Mouse (Mus musculus) heart, embryonic 11.5 days (tissue): Measurements from ENCODE around the gene Rasef. TPM values are rescaled to one million over a fixed set of nuclear protein-coding genes. Genes with fewer than 3 reads are reported as not detected.

Source experiments
- ATAC-seq: fragments of 200-750 bp; cut with Nextera tagmentation; replicated peaks from 2 replicates; pipeline ENCODE4 v1.8.0; 2017; ENCODE audit warnings: moderate library complexity; ENCODE audit not compliant: insufficient number of reproducible peaks, low FRiP score, low TSS enrichment
- H3K27ac ChIP-seq: fragments of 300-500 bp; sonication (generic); 2 replicates; pipeline ENCODE4 v1.5.1; 2014; ENCODE audit warnings: mild to moderate bottlenecking, low read depth, low read length
- H3K27me3 ChIP-seq: fragments of 300-500 bp; sonication (generic); 2 replicates; pipeline ENCODE4 v1.6.1; 2014; ENCODE audit warnings: mild to moderate bottlenecking, low read length, mixed read lengths; ENCODE audit not compliant: control insufficient read depth, insufficient read depth
- H3K36me3 ChIP-seq: fragments of 300-500 bp; sonication (generic); 2 replicates; pipeline ENCODE4 v1.6.1; 2014; ENCODE audit warnings: mild to moderate bottlenecking, low read length, moderate library complexity, mixed read lengths; ENCODE audit not compliant: control insufficient read depth, insufficient read depth
- H3K4me1 ChIP-seq: fragments of 300-500 bp; sonication (generic); 2 replicates; pipeline ENCODE4 v1.6.1; 2014; ENCODE audit warnings: low read length; ENCODE audit not compliant: control insufficient read depth, insufficient read depth
- H3K4me2 ChIP-seq: fragments of 300-500 bp; sonication (generic); 2 replicates; pipeline ENCODE4 v1.6.1; 2014; ENCODE audit warnings: mild to moderate bottlenecking, moderate library complexity
- H3K4me3 ChIP-seq: fragments of 300-500 bp; sonication (generic); 2 replicates; pipeline ENCODE4 v1.5.1; 2014; ENCODE audit warnings: low read depth, low read length
- H3K9ac ChIP-seq: fragments of 300-500 bp; sonication (generic); 2 replicates; pipeline ENCODE4 v1.6.1; 2014; ENCODE audit warnings: mild to moderate bottlenecking, low read depth, low read length, moderate library complexity
- H3K9me3 ChIP-seq: fragments of 300-500 bp; sonication (generic); replicated peaks from 2 replicates; pipeline ENCODE4 v1.6.1; 2016; ENCODE audit warnings: low read length; ENCODE audit not compliant: control insufficient read depth
- WGBS: fragments of 180-500 bp; shearing (Covaris S2); extraction: QIAGEN DNeasy Blood & Tissue Kit; methylation state at CpG from one replicate; pipeline ENCODE4 v1.1.7; 2014; ENCODE audit not compliant: insufficient replicate concordance; 5-methylcytosine and 5-hydroxymethylcytosine counted together
- polyA plus RNA-seq: library from polyadenylated mRNA; unstranded; fragments of >200 nt; fragmentation: Nextera tagmentation; extraction: Ambion mirVana; gene quantifications from 2 replicates; pipeline ENCODE4 v1.2.1, GENCODE M21; 2014

The Rasef gene
- 1.2 and 1.7 TPM in 2 replicates for polyA plus RNA-seq

DNA sequence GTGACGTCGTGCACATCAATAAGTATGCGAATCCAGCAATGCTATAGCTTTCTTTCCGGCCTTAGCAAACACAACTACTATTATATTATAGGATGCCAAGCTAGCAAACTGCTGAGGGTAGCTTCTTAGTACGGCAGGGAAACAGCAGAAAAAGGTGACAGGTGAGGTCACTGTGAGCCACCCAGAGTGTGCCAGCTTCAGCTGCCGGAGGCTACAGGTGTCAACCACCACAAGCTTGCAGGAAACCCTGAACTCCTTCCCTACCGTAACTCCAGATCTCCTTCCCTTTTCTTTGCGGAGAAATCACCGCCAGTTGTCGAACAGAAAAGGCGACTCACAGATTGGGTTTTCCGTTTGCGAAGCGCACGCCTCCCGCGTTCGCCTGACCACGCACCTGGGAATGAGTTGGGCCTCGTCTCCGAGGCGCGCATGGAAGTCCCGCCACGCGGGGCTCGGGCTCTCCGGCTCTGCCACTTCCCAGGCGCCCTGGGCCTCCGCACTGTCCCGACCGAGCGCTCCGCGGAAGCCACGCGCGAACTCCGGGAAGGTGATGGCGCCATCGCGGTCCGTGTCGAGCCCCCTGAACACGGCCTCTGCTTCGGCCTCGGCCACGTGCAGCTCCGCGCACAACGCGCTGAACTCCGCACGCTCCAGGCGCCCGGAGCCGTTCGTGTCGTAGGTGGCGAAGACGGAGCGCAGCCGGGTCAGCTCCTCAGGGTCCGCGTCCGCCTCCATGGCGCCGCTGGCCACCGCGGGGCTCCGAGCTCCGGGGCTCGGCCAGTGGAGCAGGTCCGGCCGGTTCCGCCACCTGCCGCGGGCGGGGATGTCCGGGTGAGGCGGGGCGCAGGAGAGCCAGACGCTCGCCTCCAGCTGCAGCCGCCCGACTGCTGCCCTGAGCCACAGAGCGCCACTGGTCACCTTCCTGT lies at the start of gene Rasef:
Gene Rasef, minus strand, starts transcription at position 735 of the 926 bp plus-strand sequence.
- Histone ChIP-seq H3K27me3 (peaks cover 11% of the 10 kb centered on the region), H3K4me1 (no peaks in the 10 kb centered on the region; the same call in 1 of the 2 replicates), H3K27ac (no peak within 1 kb of the TSS), H3K4me3 (peak within 1 kb of the TSS; percentile 56), H3K9me3 (no peaks in the 10 kb centered on the region), H3K9ac (peak within 1 kb of the TSS; percentile 67; the same call in 1 of the 2 replicates), H3K36me3 (no peaks in the 10 kb centered on the region), H3K4me2 (peak within 1 kb of the TSS; percentile 95)
- WGBS: 4% methylated on average over 87 of the region's 87 CpGs
- peak; percentile 78 for ATAC-seq

DNA sequence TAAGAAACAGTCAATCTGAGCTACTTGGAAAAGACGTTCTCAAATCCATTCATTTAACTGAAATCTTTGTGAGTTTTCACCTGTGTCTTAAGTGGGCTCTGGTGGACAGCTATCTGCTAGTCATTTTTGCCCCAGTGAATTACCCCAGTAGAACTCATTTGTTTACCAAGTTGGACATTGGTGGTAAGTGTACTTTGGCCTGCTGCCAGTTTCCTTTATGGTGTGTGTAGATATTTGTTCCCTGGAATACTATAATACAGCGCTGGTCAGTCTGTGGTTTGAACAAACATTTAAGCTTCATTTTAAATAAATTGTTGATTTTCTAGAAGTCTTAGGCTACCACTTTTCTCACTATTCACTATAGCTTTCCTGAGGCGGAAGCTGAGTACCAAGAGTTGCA lies 35.8 kb upstream of the Rasef start:
- Histone ChIP-seq H3K4me2 (no peak overlapping the region), H3K9ac (no peak overlapping the region), H3K4me1 (no peaks in the 10 kb centered on the region), H3K27me3 (no peaks in the 10 kb centered on the region), H3K4me3 (no peak overlapping the region), H3K36me3 (no peaks in the 10 kb centered on the region), H3K27ac (no peak overlapping the region), H3K9me3 (no peaks in the 10 kb centered on the region)
- 78% methylated on average over 3 of the region's 3 CpGs for WGBS
- no peak for ATAC-seq

DNA sequence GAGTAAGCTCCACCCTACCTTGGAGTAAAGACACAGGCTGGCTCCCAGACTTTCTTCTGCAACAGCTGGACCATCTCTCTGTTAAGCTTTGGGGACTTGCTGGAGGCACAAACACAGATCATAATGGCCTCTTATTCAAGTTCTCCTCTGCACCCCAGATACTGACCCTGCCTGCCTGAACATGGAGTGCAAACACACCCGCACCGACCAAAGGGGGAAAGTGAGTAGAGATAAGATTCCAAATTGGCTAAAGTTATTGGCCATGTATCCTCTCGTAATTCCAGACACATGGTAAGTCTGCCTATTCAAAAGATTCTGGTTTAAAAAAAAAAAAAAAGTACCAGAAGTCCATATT lies 369 bp upstream of the Rasef start:
- Histone ChIP-seq H3K9ac (no peak overlapping the region), H3K27ac (no peak overlapping the region), H3K4me2 (peak overlapping the region; percentile 95), H3K9me3 (no peaks in the 10 kb centered on the region), H3K36me3 (no peaks in the 10 kb centered on the region), H3K4me1 (no peaks in the 10 kb centered on the region; the same call in 1 of the 2 replicates), H3K4me3 (peak overlapping the region; percentile 56), H3K27me3 (peaks cover 11% of the 10 kb centered on the region)
- no peak for ATAC-seq
- WGBS: 18% methylated on average over 3 of the region's 3 CpGs

DNA sequence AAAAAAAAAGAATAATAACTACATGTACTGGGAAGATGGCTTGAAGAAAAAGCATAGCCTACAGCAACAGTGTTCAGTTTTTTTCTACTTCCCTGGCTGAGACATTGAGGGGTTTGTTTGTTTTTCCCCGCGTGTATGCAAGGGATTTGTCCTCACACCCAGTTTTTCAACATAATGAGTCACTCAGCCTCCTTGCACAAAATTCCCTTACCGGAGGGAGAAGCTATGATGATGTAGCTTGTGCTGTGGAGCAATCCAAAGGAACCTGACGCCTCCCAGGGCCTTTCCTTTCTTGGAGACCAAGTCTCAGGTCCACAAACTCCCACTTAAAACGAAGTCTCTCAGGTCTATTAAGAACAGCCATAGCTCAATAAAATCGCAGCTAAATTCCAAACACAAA lies 1.3 kb downstream of the Rasef start:
- Histone ChIP-seq H3K36me3 (no peaks in the 10 kb centered on the region), H3K9me3 (no peaks in the 10 kb centered on the region), H3K27me3 (peaks cover 11% of the 10 kb centered on the region), H3K27ac (no peak overlapping the region), H3K4me1 (no peaks in the 10 kb centered on the region; the same call in 1 of the 2 replicates), H3K4me3 (no peak overlapping the region), H3K4me2 (no peak overlapping the region), H3K9ac (no peak overlapping the region)
- ATAC-seq: no peak
- 42% methylated on average over 6 of the region's 6 CpGs for WGBS

DNA sequence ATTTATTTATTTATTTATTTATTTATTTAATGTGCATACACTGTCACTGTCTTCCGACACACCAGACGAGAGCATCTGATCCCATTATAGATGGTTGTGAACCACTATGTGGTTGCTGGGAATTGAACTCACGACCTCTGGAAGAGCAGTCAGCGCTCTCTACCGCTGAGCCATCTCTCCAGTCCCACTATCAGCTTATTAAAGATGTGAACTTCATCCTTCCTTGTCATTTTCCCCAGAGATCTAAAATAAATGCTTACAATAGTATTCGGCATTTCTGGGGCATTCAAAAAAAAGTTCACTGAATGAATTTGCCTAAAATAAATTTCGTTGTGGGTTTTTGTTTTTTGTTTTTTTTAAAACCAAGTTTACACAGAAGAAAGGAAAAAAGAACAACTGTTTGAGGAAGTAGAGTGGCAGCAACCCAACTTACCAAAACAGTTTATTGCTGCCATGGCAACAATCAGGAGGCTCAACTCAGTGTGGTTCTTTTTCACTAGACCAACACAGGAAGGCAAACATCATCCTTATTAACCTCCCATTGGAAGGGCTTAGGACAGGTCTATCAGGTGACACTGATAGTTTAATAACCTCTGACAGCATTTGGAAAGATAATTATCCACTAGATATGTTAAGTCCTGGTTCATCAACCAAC lies 2.6 kb downstream of the Rasef start:
- Histone ChIP-seq H3K27me3 (peaks cover 11% of the 10 kb centered on the region), H3K4me3 (no peak overlapping the region), H3K4me2 (no peak overlapping the region), H3K27ac (no peak overlapping the region), H3K9ac (no peak overlapping the region), H3K36me3 (no peaks in the 10 kb centered on the region), H3K9me3 (no peaks in the 10 kb centered on the region), H3K4me1 (no peaks in the 10 kb centered on the region; the same call in 1 of the 2 replicates)
- ATAC-seq: no peak; the same call in 1 of the 2 replicates
- 79% methylated on average over 7 of the region's 7 CpGs for WGBS

GRCm38 (mm10) chr4:73784147-73784546 lies 6.6 kb downstream of the Rasef start:
- Histone ChIP-seq H3K9ac (no peak overlapping the region), H3K27me3 (no peaks in the 10 kb centered on the region), H3K9me3 (no peaks in the 10 kb centered on the region), H3K4me1 (no peaks in the 10 kb centered on the region), H3K4me3 (no peak overlapping the region), H3K27ac (no peak overlapping the region), H3K4me2 (no peak overlapping the region), H3K36me3 (no peaks in the 10 kb centered on the region)
- no peak for ATAC-seq
- WGBS: 41% methylated on average over 1 of the region's 1 CpGs

GRCm38 (mm10) chr4:73781061-73781460 lies 9.7 kb downstream of the Rasef start:
- Histone ChIP-seq H3K36me3 (no peaks in the 10 kb centered on the region), H3K4me1 (no peaks in the 10 kb centered on the region), H3K27me3 (no peaks in the 10 kb centered on the region), H3K4me2 (no peak overlapping the region), H3K9ac (no peak overlapping the region), H3K27ac (no peak overlapping the region), H3K4me3 (no peak overlapping the region), H3K9me3 (no peaks in the 10 kb centered on the region)
- WGBS: 72% methylated on average over 3 of the region's 3 CpGs
- no peak for ATAC-seq

- Histone ChIP-seq H3K36me3 (no peaks in the 10 kb centered on the region), H3K4me3 (no peak overlapping the region), H3K27me3 (no peaks in the 10 kb centered on the region), H3K9ac (no peak overlapping the region), H3K4me2 (no peak overlapping the region), H3K27ac (no peak overlapping the region), H3K9me3 (no peaks in the 10 kb centered on the region), H3K4me1 (no peaks in the 10 kb centered on the region)
- ATAC-seq: no peak
- 89% methylated on average over 2 of the region's 2 CpGs for WGBS
These were observed 15.5 kb downstream of the Rasef start for GRCm38 (mm10) chr4:73775266-73775665.
